Mouse (Mus musculus): ENCODE measurements around the gene Map2. TPM values are rescaled to one million over a fixed set of nuclear protein-coding genes. Genes with fewer than 3 reads are reported as not detected.

Map2 gene
- polyA plus RNA-seq, 1 experiment: not detected

DNA sequence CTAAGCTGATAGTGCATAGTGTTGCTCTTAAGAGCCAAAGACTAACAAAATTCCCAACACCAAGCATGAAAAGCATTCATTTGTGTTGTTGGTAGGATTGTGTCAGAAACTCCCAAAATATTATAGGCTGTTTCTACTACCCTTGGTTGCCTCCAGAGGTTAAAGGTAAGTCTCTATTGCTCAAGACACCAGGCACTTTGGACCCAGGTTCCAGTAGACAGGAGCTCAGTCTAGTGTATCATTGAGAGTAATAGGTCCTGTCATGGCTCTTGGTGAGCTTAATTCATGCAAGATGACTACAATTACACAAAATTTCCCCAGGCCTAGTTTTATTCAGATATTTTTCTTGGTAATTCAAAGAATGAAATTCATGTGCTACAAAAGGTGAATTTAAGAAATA is 176.3 kb downstream of the Map2 start:
- TF ChIP-seq GATA1 (IDR thresholded peaks at IDR 0.05; ENCODE audit: low read length): no peak
- TF ChIP-seq TAL1 (IDR thresholded peaks at IDR 0.05; ENCODE audit: low read length): no peak
- Histone ChIP-seq H3K36me3 (ENCODE audit: control insufficient read depth) (no peaks in the 10 kb centered on the region), H3K9me3 (ENCODE audit: control insufficient read depth, low read length) (no peaks in the 10 kb centered on the region), H3K27me3 (ENCODE audit: control insufficient read depth) (no peaks in the 10 kb centered on the region), H3K4me1 (ENCODE audit: control insufficient read depth) (no peaks in the 10 kb centered on the region), H3K4me3 (replicated peaks) (no peak overlapping the region)

GRCm38 (mm10) chr1:66361799-66362198 is 186.7 kb downstream of the Map2 start:
- TF ChIP-seq TAL1 (IDR thresholded peaks at IDR 0.05; ENCODE audit: low read length) (no peak), GATA1 (IDR thresholded peaks at IDR 0.05; ENCODE audit: low read length) (no peak)
- no peak overlapping the region for H3K4me3 ChIP-seq (replicated peaks)
- no peaks in the 10 kb centered on the region for H3K4me1 ChIP-seq (ENCODE audit: control insufficient read depth)
- no peaks in the 10 kb centered on the region for H3K27me3 ChIP-seq (ENCODE audit: control insufficient read depth)
- H3K9me3 ChIP-seq (ENCODE audit: control insufficient read depth, low read length): no peaks in the 10 kb centered on the region; the same call in 1 of the 2 replicates
- no peaks in the 10 kb centered on the region for H3K36me3 ChIP-seq (ENCODE audit: control insufficient read depth)

GRCm38 (mm10) chr1:66363285-66363684 is 188.2 kb downstream of the Map2 start:
- Histone ChIP-seq H3K4me1 (ENCODE audit: control insufficient read depth) (no peaks in the 10 kb centered on the region), H3K9me3 (ENCODE audit: control insufficient read depth, low read length) (no peaks in the 10 kb centered on the region; the same call in 1 of the 2 replicates), H3K4me3 (replicated peaks) (no peak overlapping the region), H3K36me3 (ENCODE audit: control insufficient read depth) (no peaks in the 10 kb centered on the region), H3K27me3 (ENCODE audit: control insufficient read depth) (no peaks in the 10 kb centered on the region)
- TF ChIP-seq TAL1 (IDR thresholded peaks at IDR 0.05; ENCODE audit: low read length) (no peak), GATA1 (IDR thresholded peaks at IDR 0.05; ENCODE audit: low read length) (no peak)

DNA sequence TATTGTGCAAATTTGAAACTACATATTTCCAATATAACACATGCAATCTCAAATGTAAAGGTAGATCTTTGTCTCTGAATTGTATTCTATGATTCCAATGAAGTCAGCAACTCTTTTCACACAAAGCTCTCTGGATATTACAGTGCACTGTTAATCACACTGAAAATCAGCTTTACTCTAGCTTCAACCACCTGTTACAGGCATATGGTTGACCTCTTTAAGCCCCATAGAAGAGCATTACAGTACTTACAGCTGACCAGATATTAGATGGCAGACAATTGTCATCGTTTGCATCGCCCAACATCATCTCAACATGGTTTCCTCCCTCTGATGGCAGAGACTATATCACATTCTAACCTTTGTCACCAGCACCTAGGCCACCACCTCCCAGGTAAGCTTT is 189.3 kb downstream of the Map2 start:
- no peaks in the 10 kb centered on the region for H3K27me3 ChIP-seq (ENCODE audit: control insufficient read depth)
- no peaks in the 10 kb centered on the region; the same call in 1 of the 2 replicates for H3K9me3 ChIP-seq (ENCODE audit: control insufficient read depth, low read length)
- H3K36me3 ChIP-seq (ENCODE audit: control insufficient read depth): no peaks in the 10 kb centered on the region
- TF ChIP-seq TAL1 (IDR thresholded peaks at IDR 0.05; ENCODE audit: low read length): no peak
- no peak for TF ChIP-seq GATA1 (IDR thresholded peaks at IDR 0.05; ENCODE audit: low read length)
- H3K4me1 ChIP-seq (ENCODE audit: control insufficient read depth): no peaks in the 10 kb centered on the region
- no peak overlapping the region for H3K4me3 ChIP-seq (replicated peaks)

DNA sequence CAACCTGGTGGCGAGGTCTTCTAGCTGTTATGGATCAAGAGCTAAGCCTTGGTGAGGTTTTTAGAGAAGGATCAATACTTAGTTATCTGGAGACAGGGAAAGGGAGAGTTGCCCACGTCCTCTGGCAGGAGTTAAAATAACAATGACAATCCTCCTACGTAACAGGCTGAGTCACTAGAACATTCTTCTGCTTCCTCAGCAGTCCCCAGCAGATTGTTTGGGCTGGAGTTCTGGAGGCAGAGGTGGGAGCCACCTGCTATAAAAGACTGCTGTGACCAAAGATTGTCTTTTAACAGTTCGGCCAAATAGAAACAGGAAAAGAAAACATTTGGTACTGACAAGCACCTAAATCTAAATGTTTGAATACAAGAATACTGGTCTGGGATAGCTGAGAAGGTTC is 190.5 kb downstream of the Map2 start:
- no peak for TF ChIP-seq GATA1 (IDR thresholded peaks at IDR 0.05; ENCODE audit: low read length)
- TF ChIP-seq TAL1 (IDR thresholded peaks at IDR 0.05; ENCODE audit: low read length): no peak
- no peak overlapping the region for H3K4me3 ChIP-seq (replicated peaks)
- no peaks in the 10 kb centered on the region for H3K4me1 ChIP-seq (ENCODE audit: control insufficient read depth)
- no peaks in the 10 kb centered on the region for H3K36me3 ChIP-seq (ENCODE audit: control insufficient read depth)
- H3K9me3 ChIP-seq (ENCODE audit: control insufficient read depth, low read length): no peaks in the 10 kb centered on the region; the same call in 1 of the 2 replicates
- H3K27me3 ChIP-seq (ENCODE audit: control insufficient read depth): no peaks in the 10 kb centered on the region

DNA sequence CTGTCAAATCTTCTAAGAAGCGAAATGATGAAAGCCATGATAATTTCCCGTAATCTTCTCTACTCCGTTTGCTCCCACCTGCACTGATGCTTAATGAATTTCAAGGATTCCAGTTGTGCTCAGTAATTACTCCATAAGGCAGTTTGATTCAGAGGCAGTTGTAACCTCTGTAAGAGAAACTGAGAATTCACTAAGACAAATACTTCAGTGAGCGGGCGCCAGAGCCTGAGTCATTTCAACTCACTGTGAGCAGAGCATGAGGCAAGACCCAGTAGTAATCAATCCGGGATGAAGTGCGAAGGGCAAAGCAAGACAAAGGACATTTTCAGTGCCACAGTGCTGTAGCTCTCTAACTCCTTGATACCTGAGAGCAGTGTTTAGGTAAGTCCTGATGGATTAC is 194.4 kb downstream of the Map2 start:
- Histone ChIP-seq H3K4me3 (replicated peaks) (no peak overlapping the region), H3K27me3 (ENCODE audit: control insufficient read depth) (no peaks in the 10 kb centered on the region), H3K4me1 (ENCODE audit: control insufficient read depth) (no peaks in the 10 kb centered on the region), H3K36me3 (ENCODE audit: control insufficient read depth) (no peaks in the 10 kb centered on the region), H3K9me3 (ENCODE audit: control insufficient read depth, low read length) (no peaks in the 10 kb centered on the region)
- TF ChIP-seq TAL1 (IDR thresholded peaks at IDR 0.05; ENCODE audit: low read length) (no peak), GATA1 (IDR thresholded peaks at IDR 0.05; ENCODE audit: low read length) (no peak)

DNA sequence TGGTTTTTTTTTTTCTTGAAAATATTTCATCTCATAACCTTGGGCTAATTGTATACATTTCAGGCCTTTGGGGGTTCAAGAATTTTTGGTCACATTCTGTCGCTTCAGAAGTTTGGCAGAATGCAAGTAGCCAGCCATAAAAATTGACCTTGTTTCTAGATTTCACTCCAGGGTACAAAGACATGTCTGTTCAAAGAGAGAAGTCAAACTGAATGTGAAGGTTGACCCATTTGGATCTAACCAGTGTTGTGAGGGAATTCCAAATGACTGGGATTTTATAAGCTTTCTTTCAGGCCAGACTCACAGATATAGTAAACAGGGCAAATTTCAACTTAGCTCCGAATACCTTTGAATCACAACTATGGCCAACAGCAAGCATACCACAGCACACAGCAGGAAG is 196.3 kb downstream of the Map2 start:
- H3K27me3 ChIP-seq (ENCODE audit: control insufficient read depth): no peaks in the 10 kb centered on the region
- no peak overlapping the region for H3K4me3 ChIP-seq (replicated peaks)
- no peaks in the 10 kb centered on the region for H3K9me3 ChIP-seq (ENCODE audit: control insufficient read depth, low read length)
- no peaks in the 10 kb centered on the region for H3K36me3 ChIP-seq (ENCODE audit: control insufficient read depth)
- TF ChIP-seq TAL1 (IDR thresholded peaks at IDR 0.05; ENCODE audit: low read length) (no peak), GATA1 (IDR thresholded peaks at IDR 0.05; ENCODE audit: low read length) (no peak)
- no peaks in the 10 kb centered on the region for H3K4me1 ChIP-seq (ENCODE audit: control insufficient read depth)

- H3K27me3 ChIP-seq (ENCODE audit: control insufficient read depth): no peaks in the 10 kb centered on the region
- no peaks in the 10 kb centered on the region; the same call in 1 of the 2 replicates for H3K9me3 ChIP-seq (ENCODE audit: control insufficient read depth, low read length)
- no peak overlapping the region for H3K4me3 ChIP-seq (replicated peaks)
- no peaks in the 10 kb centered on the region for H3K36me3 ChIP-seq (ENCODE audit: control insufficient read depth)
- TF ChIP-seq GATA1 (IDR thresholded peaks at IDR 0.05; ENCODE audit: low read length): no peak
- TF ChIP-seq TAL1 (IDR thresholded peaks at IDR 0.05; ENCODE audit: low read length): no peak
- H3K4me1 ChIP-seq (ENCODE audit: control insufficient read depth): no peaks in the 10 kb centered on the region
Observed at GRCm38 (mm10) chr1:66386321-66386720, 211.2 kb downstream of the Map2 start.

DNA sequence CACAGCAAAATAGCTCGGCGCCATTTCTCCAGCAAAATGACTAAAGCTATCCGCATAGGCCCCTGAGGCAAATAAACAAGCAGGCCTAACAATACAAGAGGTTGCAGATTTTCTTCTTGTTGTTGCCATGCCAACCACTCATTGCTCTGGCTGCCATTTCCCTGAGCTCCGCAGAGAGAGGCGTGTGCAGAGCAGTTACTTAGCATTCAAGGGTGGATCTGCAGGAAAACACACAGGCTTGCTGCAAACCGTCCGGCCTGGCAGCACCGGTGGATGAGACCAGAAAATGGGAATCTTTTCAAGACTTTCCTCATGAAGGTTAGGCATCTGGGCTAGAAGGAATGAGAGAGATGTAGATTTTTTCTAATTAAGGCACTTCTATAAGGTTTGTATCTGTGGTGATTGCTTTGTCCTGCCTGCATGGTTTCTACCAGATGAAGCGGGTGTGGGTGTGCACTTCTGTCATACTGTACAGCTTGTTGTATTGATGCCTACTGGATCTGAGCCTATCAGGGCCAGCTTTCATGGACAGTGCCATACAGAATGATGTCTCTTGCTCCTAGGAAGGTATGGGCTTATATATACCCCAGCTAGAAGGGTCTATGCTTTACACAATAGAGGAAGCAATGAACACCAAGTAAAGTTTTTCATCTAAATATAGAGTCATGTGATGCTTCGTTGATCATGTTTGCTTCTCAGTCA is 211.8 kb downstream of the Map2 start:
- no peaks in the 10 kb centered on the region; the same call in 1 of the 2 replicates for H3K9me3 ChIP-seq (ENCODE audit: control insufficient read depth, low read length)

More for the DNA sequence above, 211.8 kb downstream of the Map2 start:
- TF ChIP-seq TAL1 (IDR thresholded peaks at IDR 0.05; ENCODE audit: low read length) (no peak), GATA1 (IDR thresholded peaks at IDR 0.05; ENCODE audit: low read length) (no peak)
- Histone ChIP-seq H3K36me3 (ENCODE audit: control insufficient read depth) (no peaks in the 10 kb centered on the region), H3K4me3 (replicated peaks) (no peak overlapping the region), H3K4me1 (ENCODE audit: control insufficient read depth) (no peaks in the 10 kb centered on the region), H3K27me3 (ENCODE audit: control insufficient read depth) (no peaks in the 10 kb centered on the region)

All from erythroblast, embryonic 14.5 days (primary cell).